Mouse (Mus musculus) E14TG2a.4 (cell line): ENCODE data around the gene Plcl2.

Source experiments
- CTCF ChIP-seq: conservative IDR thresholded peaks from 2 replicates; pipeline ENCODE4 v1.5.1; 2014; ENCODE audit warnings: low read length
- POU5F1 ChIP-seq: IDR thresholded peaks from 2 replicates; pipeline ENCODE4 v1.6.1; 2014; ENCODE audit warnings: low read length, borderline replicate concordance

GRCm38 (mm10) chr17:50638791-50639190, 129.6 kb downstream of the Plcl2 start:
- TF ChIP-seq CTCF (no peak), POU5F1 (no peak)
